Mouse (Mus musculus) heart, adult 2 months (tissue): ENCODE results near the gene Fer.

ENCODE experiments used
- CTCF ChIP-seq: fragments of 200-600 bp; IDR thresholded peaks from 2 replicates; pipeline ENCODE4 v1.8.1; 2022; ENCODE audit warnings: antibody characterized with exemption, mild to moderate bottlenecking, moderate library complexity
- EP300 ChIP-seq: fragments of 200-500 bp; IDR thresholded peaks from 2 replicates; pipeline ENCODE4 v1.6.1; 2011; ENCODE audit warnings: low read depth, low read length, control low read depth; ENCODE audit not compliant: insufficient read depth
- POLR2A ChIP-seq: fragments of 200-500 bp; IDR thresholded peaks from 2 replicates; pipeline ENCODE4 v1.6.1; 2011; ENCODE audit warnings: mild to moderate bottlenecking, low read depth, low read length, control low read depth; ENCODE audit not compliant: insufficient read depth

GRCm38 (mm10) chr17:63974253-63974652 lies 111.4 kb downstream of the Fer start:
- TF ChIP-seq CTCF = no peak
- TF ChIP-seq POLR2A = no peak
- no peak for TF ChIP-seq EP300
